Comparison of ENCODE assay signal across 11 mouse cellular contexts in genomic region chr5:131181231-131181630, GRCm38 (mm10).
DNase-seq lines count a peak whose midpoint lies in the region; ATAC-seq and TF ChIP-seq lines count a peak whose summit lies in the region.
"Had no signal": no experiment of that assay in that cellular context is flagged by ENCODE, and none has a peak within 500 bp of the region (broad histone marks: within the 10 kb centered on the region; RNA-seq: fewer than 3 reads in every experiment).

No protein-coding gene starts in this region.

- DNase-seq in embryonic facial prominence, embryonic 14.5 days (ENCODE audit: low spot score): peak; percentile 2
- no peak for DNase-seq in embryonic facial prominence, embryonic 10.5 days (ENCODE audit: low spot score)
- peak; percentile 68 for DNase-seq in Muller cell, postnatal 12 days (ENCODE audit: inconsistent ontology term)
- DNase-seq in left cerebral cortex, adult 2 months (ENCODE audit: extremely low spot score in 1 of 2, low spot score in 2 of 2): peak; percentile 28 to 37
- DNase-seq in thymus, adult 2 months: no peak
- DNase-seq: liver, embryonic 13.5 days; lung, postnatal 4 days had no signal

- no peak for ATAC-seq in embryonic facial prominence, embryonic 14.5 days (ENCODE audit: low read depth)
- ATAC-seq in frontal cortex, adult (ENCODE audit: low TSS enrichment): peak; percentile 85
- no peak for ATAC-seq in intestine, embryonic 16.5 days
- ATAC-seq: CD4-positive, CD25-positive, alpha-beta regulatory T cell, adult 4 months; forebrain, embryonic 14.5 days had no signal

- H3K9me3 ChIP-seq in embryonic facial prominence, embryonic 14.5 days (ENCODE audit: control insufficient read depth, low read length): no peaks in the 10 kb centered on the region
- no peaks in the 10 kb centered on the region for H3K9me3 ChIP-seq in embryonic facial prominence, embryonic 10.5 days
- H3K9me3 ChIP-seq in intestine, embryonic 16.5 days (ENCODE audit: control insufficient read depth, low read length): no peaks in the 10 kb centered on the region

- no peak for TF ChIP-seq POLR2A in thymus, adult 2 months (IDR thresholded peaks at IDR 0.05; ENCODE audit: control insufficient read depth, extremely low read depth, insufficient read depth, low read length, poor library complexity)

- no peak for TF ChIP-seq CTCF in left cerebral cortex, adult 2 months (IDR thresholded peaks at IDR 0.05)
- TF ChIP-seq CTCF in thymus, adult 2 months (IDR thresholded peaks at IDR 0.05; ENCODE audit: borderline replicate concordance, control insufficient read depth, extremely low read depth, insufficient read depth, low read length, poor library complexity): no peak

- H3K27ac ChIP-seq in embryonic facial prominence, embryonic 14.5 days (replicated peaks; ENCODE audit: low read depth, low read length): no peak overlapping the region
- no peak overlapping the region for H3K27ac ChIP-seq in embryonic facial prominence, embryonic 10.5 days (replicated peaks)
- H3K27ac ChIP-seq in left cerebral cortex, adult 2 months: peak overlapping the region; percentile 58; the same call in 1 of the 2 replicates
- no peak overlapping the region for H3K27ac ChIP-seq in intestine, embryonic 16.5 days (ENCODE audit: low read length)
- no peak overlapping the region for H3K27ac ChIP-seq in thymus, adult 2 months (ENCODE audit: control insufficient read depth, insufficient read depth, low read length)
- H3K27ac ChIP-seq: liver, embryonic 13.5 days had no signal

- no peaks in the 10 kb centered on the region for H3K4me1 ChIP-seq in embryonic facial prominence, embryonic 14.5 days (ENCODE audit: control insufficient read depth, insufficient read depth, low read length)
- H3K4me1 ChIP-seq in embryonic facial prominence, embryonic 10.5 days: 0 out of 2 replicates have a peak, but pooled peaks cover 3% of the 10 kb centered on the region
- no peaks in the 10 kb centered on the region for H3K4me1 ChIP-seq in intestine, embryonic 16.5 days (ENCODE audit: control insufficient read depth, insufficient read depth, low read length)
- no peaks in the 10 kb centered on the region for H3K4me1 ChIP-seq in thymus, adult 2 months (replicated peaks; ENCODE audit: control insufficient read depth, insufficient read depth, low read length)
- H3K4me1 ChIP-seq: liver, embryonic 13.5 days had no signal

- no peaks in the 10 kb centered on the region for H3K36me3 ChIP-seq in embryonic facial prominence, embryonic 14.5 days (ENCODE audit: control insufficient read depth, insufficient read depth, low read length)
- no peaks in the 10 kb centered on the region for H3K36me3 ChIP-seq in embryonic facial prominence, embryonic 10.5 days (replicated peaks)
- H3K36me3 ChIP-seq in intestine, embryonic 16.5 days (ENCODE audit: control insufficient read depth, insufficient read depth, low read length): no peaks in the 10 kb centered on the region
- H3K36me3 ChIP-seq in thymus, adult 2 months (ENCODE audit: control insufficient read depth, insufficient read depth, low read length): no peaks in the 10 kb centered on the region
- H3K36me3 ChIP-seq: liver, embryonic 13.5 days had no signal

- intact Hi-C loops in left cerebral cortex, adult 2 months (cut with DNase I): loop anchor here (1.0 to 5.0 kb wide), 3 partner anchors 64 to 111 kb away; no protein-coding TSS in a partner anchor

- no peak overlapping the region for H3K4me3 ChIP-seq in embryonic facial prominence, embryonic 14.5 days (ENCODE audit: low read depth, low read length)
- no peak overlapping the region for H3K4me3 ChIP-seq in embryonic facial prominence, embryonic 10.5 days
- H3K4me3 ChIP-seq in left cerebral cortex, adult 2 months: no peak overlapping the region
- no peak overlapping the region for H3K4me3 ChIP-seq in intestine, embryonic 16.5 days (ENCODE audit: low read length)
- no peak overlapping the region for H3K4me3 ChIP-seq in thymus, adult 2 months (ENCODE audit: control insufficient read depth, insufficient read depth, low read length)
- H3K4me3 ChIP-seq: liver, embryonic 13.5 days had no signal

- WGBS in embryonic facial prominence, embryonic 14.5 days: 68% methylated on average over 1 of the region's 1 CpGs
- WGBS in embryonic facial prominence, embryonic 10.5 days: 84% methylated on average over 1 of the region's 1 CpGs
- WGBS in intestine, embryonic 16.5 days: 93% methylated on average over 1 of the region's 1 CpGs
- WGBS in thymus, adult 2 months: 94% methylated on average over 1 of the region's 1 CpGs

- no peak overlapping the region for H3K4me2 ChIP-seq in embryonic facial prominence, embryonic 14.5 days (ENCODE audit: low read depth, low read length)
- H3K4me2 ChIP-seq in intestine, embryonic 16.5 days (ENCODE audit: low read depth, low read length): no peak overlapping the region
- H3K4me2 ChIP-seq: liver, embryonic 13.5 days had no signal

- no peaks in the 10 kb centered on the region for H3K27me3 ChIP-seq in embryonic facial prominence, embryonic 14.5 days (replicated peaks; ENCODE audit: control insufficient read depth, insufficient read depth, low read length)
- no peaks in the 10 kb centered on the region for H3K27me3 ChIP-seq in embryonic facial prominence, embryonic 10.5 days (replicated peaks; ENCODE audit: low read depth, poor library complexity, severe bottlenecking)
- no peaks in the 10 kb centered on the region for H3K27me3 ChIP-seq in intestine, embryonic 16.5 days (replicated peaks; ENCODE audit: control insufficient read depth, insufficient read depth, low read length)
- H3K27me3 ChIP-seq in thymus, adult 2 months (ENCODE audit: control insufficient read depth, insufficient read depth, low read length): no peaks in the 10 kb centered on the region
- H3K27me3 ChIP-seq: liver, embryonic 13.5 days had no signal

- H3K9ac ChIP-seq in embryonic facial prominence, embryonic 14.5 days (ENCODE audit: low read depth, low read length): no peak overlapping the region
- H3K9ac ChIP-seq in intestine, embryonic 16.5 days (ENCODE audit: low read depth, low read length): no peak overlapping the region
- H3K9ac ChIP-seq: liver, embryonic 13.5 days had no signal

Comparison
In these comparisons a context has a peak if more than half of its experiments do, and no peak if none do; other contexts are left out.
1. DNase-seq: peak in embryonic facial prominence, embryonic 14.5 days (single experiment), Muller cell, postnatal 12 days (single experiment) and left cerebral cortex, adult 2 months (2 of 2); none in embryonic facial prominence, embryonic 10.5 days (single experiment) and thymus, adult 2 months (single experiment).